Mouse (Mus musculus) liver, postnatal 0 days (tissue): ENCODE measurements around the gene Gigyf2.

Source experiments
- CTCF ChIP-seq: sonication (generic); IDR thresholded peaks from 2 replicates; pipeline ENCODE4 v1.5.1; 2016; ENCODE audit warnings: antibody characterized with exemption, low read depth
- EP300 ChIP-seq: IDR thresholded peaks from 2 replicates; pipeline ENCODE4 v1.6.1; 2016; ENCODE audit warnings: antibody characterized with exemption, low read depth, mild to moderate bottlenecking

GRCm38 (mm10) chr1:87418733-87419132 is 91.9 kb downstream of the Gigyf2 start:
- peak; percentile 83 for TF ChIP-seq CTCF
- TF ChIP-seq EP300 = no peak
